Mouse (Mus musculus): ENCODE measurements around the gene Enc1.

DNA sequence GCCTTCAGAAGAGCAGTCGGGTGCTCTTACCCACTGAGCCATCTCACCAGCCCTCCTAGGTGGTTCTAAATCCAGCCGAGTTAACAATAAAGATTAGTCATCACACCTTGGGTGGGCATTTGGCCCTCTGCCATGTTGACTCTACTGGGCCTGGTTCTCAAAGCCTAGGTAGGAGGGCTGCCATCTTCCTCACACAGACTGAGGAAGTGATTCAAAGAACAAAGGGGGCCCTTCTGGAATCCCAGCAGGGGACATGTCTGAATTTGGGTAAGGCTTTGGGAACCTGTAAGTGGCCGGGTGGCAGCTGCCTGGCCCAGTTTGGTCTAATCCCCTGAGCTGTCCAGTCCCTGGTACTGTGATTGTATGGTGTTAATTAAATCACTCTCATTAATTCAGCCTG is 3.2 kb upstream of the Enc1 start:
- TF ChIP-seq CTCF (IDR thresholded peaks at IDR 0.05; ENCODE audit: low read depth) (no peak), EP300 (optimal IDR thresholded peaks at IDR 0.05) (no peak)

Data from stomach, postnatal 0 days (tissue).